Mouse (Mus musculus) inflammation-experienced regulatory T-cells, adult 16 weeks (primary cell): Measurements from ENCODE around the gene Rabep2. TPM values are rescaled to one million over a fixed set of nuclear protein-coding genes. Genes with fewer than 3 reads are reported as not detected.

Experiments
- polyA plus RNA-seq: library from polyadenylated mRNA; unstranded; fragments of 100-300 nt; shearing (Covaris generic); gene quantifications from one replicate; pipeline ENCODE4 v1.2.1, GENCODE M21; 2017

The Rabep2 gene
- 70.8 TPM for polyA plus RNA-seq

GRCm38 (mm10) chr7:126428631-126429502 is at the start of gene Rabep2:
Rabep2 (plus strand) TSS chr7:126428759.

GRCm38 (mm10) chr7:126396298-126397119 is 32.0 kb upstream of the Rabep2 start, which contains the start of gene Nfatc2ip:
Nfatc2ip (minus strand) TSS chr7:126396737.

GRCm38 (mm10) chr7:126414725-126415124 is 13.8 kb upstream of the Rabep2 start, which contains the start of gene Cd19:
Cd19 (minus strand) TSS chr7:126414889.

GRCm38 (mm10) chr7:126463004-126463403 is 34.4 kb downstream of the Rabep2 start, which contains the start of gene Atp2a1:
Atp2a1 (minus strand) TSS chr7:126463108.

GRCm38 (mm10) chr7:126474993-126475581 is 46.5 kb downstream of the Rabep2 start, which contains the start of gene Sh2b1:
Sh2b1 (minus strand) TSS chr7:126475424.

GRCm38 (mm10) chr7:126487052-126487483 is 58.5 kb downstream of the Rabep2 start, which contains the start of gene Tufm:
Tufm (plus strand) TSS chr7:126487361.

Other genes with a start within 250 kb of the Rabep2 start
- 69.7 TPM for gene Xpo6, start 228.3 kb upstream of the Rabep2 start, polyA plus RNA-seq
- gene Sbk1, start 156.1 kb upstream of the Rabep2 start, polyA plus RNA-seq, result 3.7 TPM
- 827 TPM for gene Lat, start 59.2 kb upstream of the Rabep2 start, polyA plus RNA-seq
- gene Spns1, start 51.3 kb upstream of the Rabep2 start, polyA plus RNA-seq, result 90.3 TPM
- gene Nfatc2ip, start 32.0 kb upstream of the Rabep2 start, polyA plus RNA-seq, result 4.8 TPM
- gene Cd19, start 13.9 kb upstream of the Rabep2 start, polyA plus RNA-seq, result 5.3 TPM
- gene Atp2a1, start 34.3 kb downstream of the Rabep2 start, polyA plus RNA-seq, result 0.24 TPM
- 43.4 TPM for gene Sh2b1, start 46.7 kb downstream of the Rabep2 start, polyA plus RNA-seq
- 130 TPM for gene Tufm, start 58.6 kb downstream of the Rabep2 start, polyA plus RNA-seq
- 36.5 TPM for gene Atxn2l, start 74.7 kb downstream of the Rabep2 start, polyA plus RNA-seq
- 223 TPM for gene Eif3c, start 137.7 kb downstream of the Rabep2 start, polyA plus RNA-seq
- 3.6 TPM for gene Apobr, start 156.2 kb downstream of the Rabep2 start, polyA plus RNA-seq
- 123 TPM for gene Cln3, start 157.1 kb downstream of the Rabep2 start, polyA plus RNA-seq
- gene Il27, start 166.2 kb downstream of the Rabep2 start, polyA plus RNA-seq, result not detected
- gene Nupr1, start 202.1 kb downstream of the Rabep2 start, polyA plus RNA-seq, result not detected
- 107 TPM for gene Sgf29, start 220.6 kb downstream of the Rabep2 start, polyA plus RNA-seq
- 1.3 TPM for gene Sult1a1, start 247.7 kb downstream of the Rabep2 start, polyA plus RNA-seq